19 mouse cellular contexts compared by ENCODE assay signal in genomic region chr9:91959076-91959475, GRCm38 (mm10).
A peak's percentile ranks its signal among the peaks of the same experiment; 100 is the strongest.
DNase-seq lines count a peak whose midpoint lies in the region; ATAC-seq and TF ChIP-seq lines count a peak whose summit lies in the region.
"Had no signal": no experiment of that assay in that cellular context is flagged by ENCODE, and none has a peak within 500 bp of the region (broad histone marks: within the 10 kb centered on the region; RNA-seq: fewer than 3 reads in every experiment).

No protein-coding gene starts in this region.

- H3K9ac ChIP-seq in hindbrain, postnatal 0 days (replicated peaks; ENCODE audit: low read length): 0 out of 2 replicates have a peak overlapping the region, but pooled peaks have one; percentile 21
- no peak overlapping the region for H3K9ac ChIP-seq in hindbrain, embryonic 16.5 days (ENCODE audit: low read depth, low read length)
- no peak overlapping the region for H3K9ac ChIP-seq in midbrain, embryonic 16.5 days (ENCODE audit: low read depth, low read length)
- H3K9ac ChIP-seq: embryonic facial prominence, embryonic 12.5 days; embryonic facial prominence, embryonic 15.5 days; forebrain, postnatal 0 days had no signal

- no peak for ATAC-seq in hindbrain, postnatal 0 days
- no peak for ATAC-seq in hindbrain, embryonic 16.5 days
- no peak for ATAC-seq in midbrain, embryonic 16.5 days
- ATAC-seq: Patski had no signal

- no peak overlapping the region for H3K4me3 ChIP-seq in hindbrain, postnatal 0 days (ENCODE audit: low read length)
- no peak overlapping the region for H3K4me3 ChIP-seq in hindbrain, embryonic 16.5 days (ENCODE audit: low read length)
- H3K4me3 ChIP-seq in midbrain, embryonic 16.5 days (ENCODE audit: low read depth, low read length): no peak overlapping the region
- H3K4me3 ChIP-seq in midbrain, embryonic 10.5 days: no peak overlapping the region
- H3K4me3 ChIP-seq: embryonic facial prominence, embryonic 12.5 days; embryonic facial prominence, embryonic 15.5 days; gastrocnemius, adult 2 months had no signal

- 54% methylated on average over 3 of the region's 3 CpGs for WGBS in hindbrain, postnatal 0 days
- WGBS in hindbrain, embryonic 16.5 days: 64% methylated on average over 3 of the region's 3 CpGs
- WGBS in midbrain, embryonic 16.5 days: 52% methylated on average over 3 of the region's 3 CpGs
- 75% methylated on average over 3 of the region's 3 CpGs for WGBS in midbrain, embryonic 10.5 days

- DNase-seq in cerebellum, adult 8-10 months: peak; percentile 38
- DNase-seq in cerebellum, adult 9-11 months: no peak
- DNase-seq in hindbrain, postnatal 0 days (ENCODE audit: low spot score): no peak
- no peak for DNase-seq in midbrain, embryonic 10.5 days (ENCODE audit: low spot score)
- DNase-seq: adrenal gland, postnatal 10 days; adrenal gland, postnatal 36 days; B cell, adult 2 months; gastrocnemius, adult 2 months; gastrocnemius, postnatal 14 days; heart, adult 11 months had no signal

- no peaks in the 10 kb centered on the region for H3K27me3 ChIP-seq in hindbrain, postnatal 0 days (ENCODE audit: insufficient read depth, low read length)
- no peaks in the 10 kb centered on the region for H3K27me3 ChIP-seq in hindbrain, embryonic 16.5 days (replicated peaks; ENCODE audit: control insufficient read depth, insufficient read depth, low read length)
- no peaks in the 10 kb centered on the region for H3K27me3 ChIP-seq in midbrain, embryonic 16.5 days (ENCODE audit: control insufficient read depth, insufficient read depth, low read depth, low read length)
- no peaks in the 10 kb centered on the region for H3K27me3 ChIP-seq in midbrain, embryonic 10.5 days (ENCODE audit: low read depth, poor library complexity, severe bottlenecking)
- H3K27me3 ChIP-seq: CH12.LX; embryonic facial prominence, embryonic 12.5 days; embryonic facial prominence, embryonic 15.5 days had no signal

- H3K36me3 ChIP-seq in hindbrain, postnatal 0 days (ENCODE audit: insufficient read depth, low read length): no peaks in the 10 kb centered on the region
- no peaks in the 10 kb centered on the region for H3K36me3 ChIP-seq in hindbrain, embryonic 16.5 days (ENCODE audit: control insufficient read depth, insufficient read depth, low read length)
- no peaks in the 10 kb centered on the region for H3K36me3 ChIP-seq in midbrain, embryonic 16.5 days (ENCODE audit: control insufficient read depth, insufficient read depth, low read length)
- no peaks in the 10 kb centered on the region for H3K36me3 ChIP-seq in midbrain, embryonic 10.5 days
- H3K36me3 ChIP-seq: embryonic facial prominence, embryonic 12.5 days; embryonic facial prominence, embryonic 15.5 days; G1E had no signal

- H3K27ac ChIP-seq in hindbrain, postnatal 0 days: peak overlapping the region; percentile 65
- H3K27ac ChIP-seq in hindbrain, embryonic 16.5 days (ENCODE audit: low read depth, low read length): no peak overlapping the region
- peak overlapping the region; percentile 17; the same call in 1 of the 2 replicates for H3K27ac ChIP-seq in midbrain, embryonic 16.5 days (ENCODE audit: low read length)
- H3K27ac ChIP-seq in midbrain, embryonic 10.5 days (replicated peaks): no peak overlapping the region
- H3K27ac ChIP-seq: embryonic facial prominence, embryonic 12.5 days; embryonic facial prominence, embryonic 15.5 days; gastrocnemius, adult 2 months had no signal

- TF ChIP-seq CTCF in hindbrain, postnatal 0 days (IDR thresholded peaks at IDR 0.05; ENCODE audit: low read depth): no peak

- peak overlapping the region; percentile 30; the same call in 1 of the 2 replicates for H3K4me2 ChIP-seq in hindbrain, postnatal 0 days (ENCODE audit: low read depth, low read length)
- no peak overlapping the region; the same call in 1 of the 2 replicates for H3K4me2 ChIP-seq in hindbrain, embryonic 16.5 days (ENCODE audit: low read length)
- H3K4me2 ChIP-seq in midbrain, embryonic 16.5 days (ENCODE audit: low read length): no peak overlapping the region
- H3K4me2 ChIP-seq: embryonic facial prominence, embryonic 12.5 days; embryonic facial prominence, embryonic 15.5 days; heart, embryonic 11.5 days had no signal

- no peaks in the 10 kb centered on the region for H3K9me3 ChIP-seq in hindbrain, postnatal 0 days (ENCODE audit: low read length)
- H3K9me3 ChIP-seq in hindbrain, embryonic 16.5 days (ENCODE audit: control insufficient read depth, low read length): no peaks in the 10 kb centered on the region
- no peaks in the 10 kb centered on the region for H3K9me3 ChIP-seq in midbrain, embryonic 16.5 days (replicated peaks; ENCODE audit: control insufficient read depth, low read length, poor library complexity, severe bottlenecking)
- H3K9me3 ChIP-seq in midbrain, embryonic 10.5 days (replicated peaks): no peaks in the 10 kb centered on the region
- H3K9me3 ChIP-seq: embryonic facial prominence, embryonic 12.5 days; embryonic facial prominence, embryonic 15.5 days; G1E had no signal

- no peaks in the 10 kb centered on the region for H3K4me1 ChIP-seq in hindbrain, postnatal 0 days (ENCODE audit: insufficient read depth, low read length)
- no peaks in the 10 kb centered on the region; the same call in 1 of the 2 replicates for H3K4me1 ChIP-seq in hindbrain, embryonic 16.5 days (ENCODE audit: control insufficient read depth, insufficient read depth, low read depth, low read length)
- H3K4me1 ChIP-seq in midbrain, embryonic 16.5 days (ENCODE audit: control insufficient read depth, insufficient read depth, low read length): no peaks in the 10 kb centered on the region
- no peaks in the 10 kb centered on the region for H3K4me1 ChIP-seq in midbrain, embryonic 10.5 days
- H3K4me1 ChIP-seq: embryonic facial prominence, embryonic 12.5 days; embryonic facial prominence, embryonic 15.5 days had no signal

Comparison
In these comparisons a context has a peak if more than half of its experiments do, and no peak if none do; other contexts are left out.
1. H3K27ac ChIP-seq: peak in hindbrain, postnatal 0 days (single experiment) and midbrain, embryonic 16.5 days (single experiment); none in hindbrain, embryonic 16.5 days (single experiment) and midbrain, embryonic 10.5 days (single experiment).